Mouse (Mus musculus) left cerebral cortex, adult 11 months (tissue): Measurements from ENCODE around the gene Kpna2.
A peak's percentile ranks its signal among the peaks of the same experiment; 100 is the strongest.
"Not testable (repeated sequence)": the region's sequence is repeated elsewhere in the genome, so short reads cannot be mapped to it uniquely, and the experiment has no call there.

ENCODE experiments used
- DNase-seq: peaks from one replicate; pipeline ENCODE4 v3.0.0; 2022; ENCODE audit warnings: low spot score

The Kpna2 gene

DNA sequence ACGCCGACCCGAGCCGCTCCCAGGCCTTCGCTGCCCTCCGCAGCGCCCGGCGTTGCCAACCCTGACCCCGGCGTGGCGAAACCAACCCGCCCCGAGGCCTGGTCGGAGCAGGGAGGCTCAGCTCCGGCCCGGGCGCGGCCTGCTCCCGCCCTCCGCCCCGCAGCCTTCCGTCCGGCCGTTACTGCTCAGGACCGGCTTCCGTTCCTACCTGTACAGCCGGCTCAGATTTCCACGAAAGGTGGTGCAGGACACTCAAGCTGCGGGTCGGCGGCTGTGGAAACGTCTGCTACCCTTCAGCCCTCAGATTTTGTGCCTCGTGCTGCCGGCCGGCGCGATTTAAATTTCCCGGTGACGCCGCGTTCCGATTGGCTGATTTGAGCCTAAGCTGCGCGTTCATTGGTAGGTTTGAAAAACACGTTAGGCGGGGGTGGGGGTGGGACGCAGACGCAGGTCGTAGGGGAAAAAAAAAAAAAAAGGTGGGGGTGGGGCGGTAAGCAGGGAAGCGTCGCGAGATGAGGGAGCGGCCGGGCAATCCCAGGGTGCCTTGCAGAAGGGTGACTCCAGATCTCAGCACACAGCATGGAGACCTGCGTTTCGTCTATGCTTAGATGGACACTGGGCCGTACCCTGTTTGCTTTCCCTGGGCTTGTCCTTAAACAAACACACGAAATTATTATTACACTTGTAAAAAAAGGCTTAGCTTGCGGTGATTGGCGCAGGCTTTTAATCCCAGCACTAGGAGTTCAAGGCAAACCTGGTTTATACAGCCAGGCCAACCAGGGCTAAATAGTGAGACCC is at the start of gene Kpna2:
Kpna2 (minus strand) TSS at position 391 of the 798 bp plus-strand sequence.
- DNase-seq: peak; percentile 81

GRCm38 (mm10) chr11:107046766-107047620 is 47.7 kb upstream of the Kpna2 start:
- no peak for DNase-seq

- no peak for DNase-seq
These were observed 46.2 kb upstream of the Kpna2 start for GRCm38 (mm10) chr11:107045546-107045945.

GRCm38 (mm10) chr11:107044321-107044720 is 45.0 kb upstream of the Kpna2 start:
- DNase-seq: no peak

DNA sequence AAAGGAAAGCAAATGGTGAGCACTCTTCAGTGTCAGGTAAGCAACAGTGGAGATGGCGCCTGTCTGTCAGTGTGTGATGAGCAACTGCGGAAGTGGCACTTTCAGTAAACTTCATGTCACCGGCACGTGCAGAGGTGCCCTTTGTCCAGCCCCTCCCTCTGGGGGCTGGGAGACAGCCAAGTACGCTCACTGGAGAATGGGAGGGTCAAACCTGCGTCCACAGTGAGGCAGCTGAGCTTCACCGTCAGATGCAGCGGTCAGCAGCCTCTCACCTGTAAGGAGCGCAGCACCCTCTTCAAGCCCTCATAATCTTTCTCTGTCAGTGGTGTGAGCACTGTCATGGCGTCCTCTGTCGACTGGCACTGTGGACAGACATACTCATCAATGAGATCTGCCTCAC is 44.0 kb upstream of the Kpna2 start:
- DNase-seq: no peak

DNA sequence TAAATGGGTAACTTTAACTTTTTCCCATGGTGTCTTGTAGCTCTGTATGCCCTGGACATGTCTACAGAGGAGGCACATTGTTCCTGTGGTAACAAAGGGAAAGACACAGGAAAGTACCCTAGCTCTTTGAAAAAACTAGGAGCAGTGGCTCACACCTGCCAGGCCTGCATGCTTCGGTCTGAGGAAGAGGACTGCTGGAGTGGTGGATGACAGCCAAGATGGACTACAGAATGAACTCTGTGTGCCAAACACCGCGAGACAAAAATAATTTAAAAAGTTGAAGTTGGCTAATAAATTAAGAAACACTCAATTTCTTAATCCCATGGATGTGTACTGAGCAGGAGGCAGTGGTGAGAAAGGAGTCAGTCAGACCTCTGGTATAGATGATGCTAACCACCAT is 42.1 kb upstream of the Kpna2 start:
- DNase-seq: no peak

DNA sequence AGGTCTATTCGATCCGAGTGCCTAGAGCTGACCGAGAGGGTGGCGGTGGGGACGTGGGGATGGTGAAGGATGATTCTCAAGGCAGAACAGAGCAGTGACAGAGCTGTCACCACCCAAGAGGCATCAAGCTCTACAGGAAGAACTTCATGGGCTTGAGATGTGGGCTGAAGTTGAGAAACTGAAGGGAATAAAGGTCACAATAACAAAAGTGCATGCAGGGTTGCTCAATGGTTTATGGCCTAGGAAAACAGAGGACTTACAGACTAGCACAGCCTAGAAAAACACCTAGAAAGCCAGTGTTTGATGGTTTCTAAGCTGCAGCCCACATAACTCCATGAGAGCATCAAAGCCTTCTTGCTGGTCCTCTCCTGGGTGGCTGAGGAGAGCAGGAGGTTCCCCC is 40.1 kb upstream of the Kpna2 start:
- no peak for DNase-seq

GRCm38 (mm10) chr11:107034085-107034810 is 34.9 kb upstream of the Kpna2 start:
- no peak for DNase-seq

- DNase-seq: no peak
These were observed 32.3 kb upstream of the Kpna2 start for GRCm38 (mm10) chr11:107031635-107032034.

DNA sequence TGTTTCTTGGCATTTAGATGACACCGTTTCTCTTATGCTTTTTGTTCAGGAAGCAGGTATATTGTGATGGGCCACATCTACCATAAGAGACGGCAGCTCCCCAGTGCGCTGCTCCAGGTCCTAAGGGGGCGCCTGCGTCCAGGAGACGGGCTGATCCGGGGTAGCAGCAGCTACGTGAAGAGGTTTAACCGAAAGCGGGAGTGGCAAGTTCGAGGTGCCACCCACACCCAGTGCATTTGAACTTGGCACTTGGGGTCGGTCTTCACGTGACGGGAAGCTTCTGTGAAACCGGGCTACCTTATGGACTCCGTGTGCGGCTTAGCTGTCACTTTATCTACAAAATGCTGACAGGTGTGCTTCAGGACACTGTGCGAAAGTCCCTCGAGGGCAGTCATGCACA is 30.2 kb upstream of the Kpna2 start:
- no peak for DNase-seq

- no peak for DNase-seq
These were observed 29.4 kb upstream of the Kpna2 start for GRCm38 (mm10) chr11:107028754-107029153.

GRCm38 (mm10) chr11:107028275-107028618 is 28.9 kb upstream of the Kpna2 start:
- no peak for DNase-seq

DNA sequence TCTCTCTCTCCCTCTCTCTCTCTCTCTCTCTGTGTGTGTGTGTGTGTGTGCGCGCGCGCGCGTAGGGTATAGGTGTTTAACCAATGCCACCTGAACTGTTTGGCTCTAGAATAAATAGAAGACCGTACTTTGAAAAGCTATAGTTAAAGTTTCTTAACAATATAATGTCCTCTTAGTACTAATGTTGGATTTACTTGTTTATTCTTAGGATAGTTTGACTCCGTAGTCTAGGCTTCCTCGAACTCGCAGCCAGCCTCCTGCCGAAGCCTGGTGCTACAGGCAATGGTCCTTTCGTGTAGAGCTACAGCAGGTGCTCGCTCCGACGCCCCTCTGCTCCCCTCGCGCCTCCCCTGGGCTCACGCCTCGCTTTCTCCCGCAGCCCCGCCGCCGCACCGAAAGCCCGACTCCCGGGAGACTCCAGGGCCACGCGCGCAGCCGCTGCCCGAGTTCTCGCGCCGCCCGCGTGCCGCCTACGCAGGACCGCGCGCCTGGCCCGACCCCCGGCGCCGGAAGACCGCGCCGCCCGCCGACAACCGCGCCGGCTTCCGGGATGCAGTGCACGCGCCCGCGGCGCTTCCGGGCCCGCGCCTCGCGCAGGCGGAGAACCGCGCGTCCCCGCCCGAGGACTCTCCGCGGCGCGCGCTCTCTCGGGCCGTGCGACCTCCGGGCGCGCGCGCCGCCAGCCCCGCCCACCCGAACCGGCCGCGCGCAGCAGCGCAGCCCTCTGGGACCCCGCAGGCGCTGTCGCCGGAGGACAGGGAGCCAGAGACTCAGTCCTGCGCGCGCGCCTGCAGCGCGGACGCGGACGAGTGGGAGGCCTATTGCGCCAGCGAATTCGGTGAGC is 28.3 kb upstream of the Kpna2 start:
- DNase-seq: peak; percentile 81

GRCm38 (mm10) chr11:107026554-107027430 is 27.5 kb upstream of the Kpna2 start:
- DNase-seq: no peak

DNA sequence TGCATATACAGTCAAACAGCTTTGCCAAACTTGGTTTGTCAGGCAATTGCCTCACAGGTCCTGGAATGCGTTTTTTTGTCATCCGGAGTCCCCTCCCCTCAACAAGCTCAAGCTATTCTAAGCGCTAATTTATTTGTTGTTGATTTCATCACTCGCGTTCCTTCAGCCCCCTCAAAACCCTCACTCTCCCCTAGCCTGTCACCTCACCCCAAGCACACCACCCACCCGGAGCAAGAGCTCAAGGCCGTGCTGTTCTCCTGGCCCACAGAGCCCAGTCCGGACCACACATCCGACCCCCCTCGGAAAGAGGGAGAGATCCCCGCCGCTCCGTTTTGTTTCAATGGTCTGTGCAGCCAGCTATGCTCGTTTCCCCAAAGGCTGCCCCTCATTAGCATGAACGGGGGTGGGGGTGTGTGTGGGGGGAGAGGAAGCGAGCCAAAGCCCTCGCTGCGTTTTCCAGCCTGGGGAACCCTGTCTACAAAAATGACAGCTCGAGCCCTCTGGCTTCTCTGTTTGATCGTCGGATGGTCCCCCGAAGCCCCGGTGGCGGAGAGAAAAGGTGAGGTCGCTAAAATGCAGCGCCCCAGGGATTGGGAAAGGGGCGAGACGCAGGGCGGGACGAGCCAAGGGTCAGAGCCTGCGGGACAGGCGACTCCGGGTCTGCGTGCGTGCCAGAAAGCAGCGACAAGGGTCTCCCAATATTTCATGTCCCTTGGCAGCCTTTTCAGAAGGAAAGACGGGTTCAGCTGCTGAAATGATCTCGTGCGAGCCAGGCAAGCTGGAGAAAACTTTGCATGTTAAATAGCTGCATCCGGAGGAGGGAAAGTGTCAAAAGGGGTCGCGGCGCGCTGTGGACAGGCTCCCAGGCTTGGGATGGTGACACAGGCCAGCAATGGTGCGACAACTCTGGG is 26.3 kb upstream of the Kpna2 start, which contains the start of gene 1810010H24Rik:
1810010H24Rik (plus strand) TSS at position 271 of the 911 bp plus-strand sequence.
- DNase-seq: no peak

DNA sequence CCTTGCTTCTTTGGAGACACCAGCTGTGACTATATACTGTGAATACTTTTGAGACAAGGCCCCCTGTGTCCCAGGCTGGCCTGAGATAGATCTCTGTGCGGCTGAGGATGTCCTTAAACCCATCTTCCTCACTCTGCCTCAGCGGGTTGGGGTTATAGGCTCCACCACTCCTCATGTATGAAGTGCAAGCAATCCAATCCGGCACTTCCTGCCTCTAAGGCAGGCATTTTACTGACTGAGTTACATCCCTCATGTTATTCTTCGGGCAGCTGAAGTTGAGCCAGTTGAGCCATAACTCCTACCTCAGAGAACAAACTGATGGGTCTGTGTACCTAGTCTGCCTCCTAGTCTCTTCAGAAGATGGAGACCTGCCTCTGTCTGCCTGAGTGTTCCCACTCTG is 25.1 kb upstream of the Kpna2 start:
- no peak for DNase-seq

- no peak for DNase-seq
These were observed 22.8 kb upstream of the Kpna2 start for GRCm38 (mm10) chr11:107022050-107022683.

DNA sequence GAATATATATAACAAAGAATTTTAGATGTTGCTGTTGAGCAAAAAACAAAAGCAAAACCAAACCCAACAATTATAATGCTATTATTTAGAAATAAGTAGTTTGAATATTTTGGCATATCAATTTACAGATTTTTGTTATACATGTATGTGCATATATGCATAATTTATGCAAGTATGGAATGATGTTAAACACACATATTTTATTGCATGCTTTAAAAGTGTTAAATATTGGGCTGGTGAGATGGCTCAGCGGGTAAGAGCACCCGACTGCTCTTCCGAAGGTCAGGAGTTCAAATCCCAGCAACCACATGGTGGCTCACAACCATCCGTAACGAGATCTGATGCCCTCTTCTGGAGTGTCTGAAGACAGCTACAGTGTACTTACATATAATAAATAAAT is 20.4 kb upstream of the Kpna2 start:
- not testable (repeated sequence) for DNase-seq

GRCm38 (mm10) chr11:107019318-107019717 is 20.0 kb upstream of the Kpna2 start:
- no peak for DNase-seq
